In genomic region chr1:179017428-179017827, GRCm38 (mm10) we compare ENCODE assay signal across 18 mouse cellular contexts.
"Had no signal": no experiment of that assay in that cellular context is flagged by ENCODE, and none has a peak within 500 bp of the region (broad histone marks: within the 10 kb centered on the region; RNA-seq: fewer than 3 reads in every experiment).

No protein-coding gene starts in this region.

- H3K9me3 ChIP-seq: midbrain, embryonic 10.5 days; midbrain, embryonic 13.5 days; neural tube, embryonic 13.5 days; neural tube, embryonic 15.5 days had no signal

- ATAC-seq: midbrain, embryonic 13.5 days; midbrain, embryonic 16.5 days had no signal

- H3K36me3 ChIP-seq: midbrain, embryonic 10.5 days; midbrain, embryonic 13.5 days; neural tube, embryonic 13.5 days; neural tube, embryonic 15.5 days had no signal

- H3K4me1 ChIP-seq: midbrain, embryonic 10.5 days; midbrain, embryonic 13.5 days; neural tube, embryonic 15.5 days had no signal

- H3K4me3 ChIP-seq: midbrain, embryonic 10.5 days; midbrain, embryonic 13.5 days; myocyte; neural tube, embryonic 13.5 days; neural tube, embryonic 15.5 days had no signal

- H3K4me2 ChIP-seq: lung, embryonic 14.5 days; midbrain, embryonic 13.5 days; neural tube, embryonic 13.5 days; neural tube, embryonic 15.5 days had no signal

- H3K27me3 ChIP-seq: midbrain, embryonic 13.5 days; neural tube, embryonic 13.5 days; neural tube, embryonic 15.5 days had no signal

- DNase-seq: lung, adult 18-20 months; lung, embryonic 14.5 days; lung, postnatal 10 days; lung, postnatal 4 days; retina, postnatal 1 day; right cerebral cortex, adult 18-20 months; right cerebral cortex, postnatal 25 days; right cerebral cortex, postnatal 4 days; spleen, adult 18-20 months; thymus, adult 18-20 months; thymus, postnatal 14 days; thymus, postnatal 36 days had no signal

- H3K27ac ChIP-seq: midbrain, embryonic 10.5 days; midbrain, embryonic 13.5 days; neural tube, embryonic 13.5 days; neural tube, embryonic 15.5 days had no signal

- H3K9ac ChIP-seq: lung, embryonic 14.5 days; midbrain, embryonic 13.5 days; neural tube, embryonic 13.5 days; neural tube, embryonic 15.5 days had no signal
